Mouse (Mus musculus) testis, adult 2 months (tissue): ENCODE data around the gene Tusc2. TPM values are rescaled to one million over a fixed set of nuclear protein-coding genes. Genes with fewer than 3 reads are reported as not detected.

Source experiments
- H3K27ac ChIP-seq: fragments of 200-500 bp; 2 replicates; pipeline ENCODE4 v1.5.1; 2012; ENCODE audit warnings: low read depth, low read length; ENCODE audit not compliant: control insufficient read depth, insufficient read depth
- H3K27me3 ChIP-seq: fragments of 200-500 bp; 2 replicates; pipeline ENCODE4 v1.6.1; 2012; ENCODE audit warnings: mild to moderate bottlenecking, low read length, moderate library complexity; ENCODE audit not compliant: control insufficient read depth, insufficient read depth
- H3K36me3 ChIP-seq: fragments of 200-500 bp; 2 replicates; pipeline ENCODE4 v1.6.1; 2012; ENCODE audit warnings: mild to moderate bottlenecking, low read length; ENCODE audit not compliant: control insufficient read depth, insufficient read depth
- H3K4me1 ChIP-seq: fragments of 200-500 bp; 2 replicates; pipeline ENCODE4 v1.6.1; 2012; ENCODE audit warnings: low read length; ENCODE audit not compliant: control insufficient read depth, insufficient read depth
- H3K4me3 ChIP-seq: fragments of 200-500 bp; 2 replicates; pipeline ENCODE4 v1.5.1; 2012; ENCODE audit warnings: low read depth, mild to moderate bottlenecking, low read length, moderate library complexity, mixed read lengths; ENCODE audit not compliant: control insufficient read depth
- CTCF ChIP-seq: fragments of 200-500 bp; IDR thresholded peaks from 2 replicates; pipeline ENCODE4 v1.5.1; 2012; ENCODE audit warnings: low read depth, mild to moderate bottlenecking, inconsistent platforms, low read length, moderate library complexity; ENCODE audit not compliant: control insufficient read depth, insufficient read depth, insufficient replicate concordance
- POLR2A ChIP-seq: fragments of 200-500 bp; IDR thresholded peaks from 2 replicates; pipeline ENCODE4 v1.6.1; 2012; ENCODE audit warnings: low read depth, mild to moderate bottlenecking, inconsistent platforms, low read length, moderate library complexity; ENCODE audit not compliant: control insufficient read depth
- polyA plus RNA-seq: library from polyadenylated mRNA; depleted of rRNA; stranded (reverse); fragments of >200 nt; gene quantifications from 2 replicates; pipeline ENCODE4 v1.2.3, GENCODE M21; 2012

Gene Tusc2
- polyA plus RNA-seq, 1 experiment = 28.4 TPM

- TF ChIP-seq CTCF (no peak), POLR2A (peak; percentile 86; the same call in 1 of the 2 replicates)
- peak within 1 kb of the TSS; percentile 88 for H3K4me3 ChIP-seq
- no peaks in the 10 kb centered on the region for H3K27me3 ChIP-seq
- H3K4me1 ChIP-seq = peaks cover 20% of the 10 kb centered on the region
- H3K36me3 ChIP-seq = peaks cover 2% of the 10 kb centered on the region
- peak within 1 kb of the TSS; percentile 97 for H3K27ac ChIP-seq
Observed at GRCm38 (mm10) chr9:107547026-107547425, 16.0 kb upstream of the Tusc2 start, which contains the start of gene Zmynd10. Gene Zmynd10 (plus strand): TSS chr9:107547298.

- Histone ChIP-seq H3K4me1 (peaks cover 13% of the 10 kb centered on the region), H3K36me3 (peaks cover 2% of the 10 kb centered on the region), H3K4me3 (peak overlapping the region; percentile 88), H3K27me3 (no peaks in the 10 kb centered on the region), H3K27ac (peak overlapping the region; percentile 97)
- no peak for TF ChIP-seq POLR2A
- TF ChIP-seq CTCF = no peak
Observed at GRCm38 (mm10) chr9:107547957-107548356, 15.1 kb upstream of the Tusc2 start.

DNA sequence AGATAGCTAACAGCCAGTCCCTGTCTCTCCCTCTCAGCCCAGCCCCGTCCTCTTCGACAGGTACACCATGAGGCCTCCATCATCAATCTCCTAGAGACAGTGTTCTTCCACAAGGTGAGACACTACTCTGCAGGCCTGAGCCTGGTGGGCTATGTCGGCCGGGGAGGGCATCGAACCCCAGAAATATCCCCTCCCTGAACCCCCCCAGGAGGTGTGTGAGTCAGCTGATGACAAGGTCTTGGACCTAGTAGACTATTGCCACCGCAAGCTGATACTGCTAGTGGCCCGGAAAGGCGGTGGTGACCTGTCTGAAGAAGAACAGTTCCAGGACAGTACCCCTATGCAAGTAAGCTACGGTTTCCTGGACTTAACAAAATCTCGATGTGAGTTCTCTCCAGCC, 14.2 kb upstream of the Tusc2 start:
- Histone ChIP-seq H3K27ac (peak overlapping the region; percentile 5; the same call in 1 of the 2 replicates), H3K4me1 (peaks cover 18% of the 10 kb centered on the region), H3K36me3 (peaks cover 2% of the 10 kb centered on the region), H3K4me3 (peak overlapping the region; percentile 88), H3K27me3 (no peaks in the 10 kb centered on the region)
- no peak for TF ChIP-seq CTCF
- no peak for TF ChIP-seq POLR2A

- Histone ChIP-seq H3K27ac (peak overlapping the region; percentile 12; the same call in 1 of the 2 replicates), H3K27me3 (no peaks in the 10 kb centered on the region), H3K4me3 (peak overlapping the region; percentile 88), H3K36me3 (peaks cover 2% of the 10 kb centered on the region), H3K4me1 (peaks cover 18% of the 10 kb centered on the region)
- TF ChIP-seq CTCF (no peak), POLR2A (peak; percentile 35; the same call in 1 of the 2 replicates)
Observed at GRCm38 (mm10) chr9:107549297-107550074, 13.6 kb upstream of the Tusc2 start.

- Histone ChIP-seq H3K27ac (peak overlapping the region; percentile 26), H3K4me3 (peak overlapping the region; percentile 88), H3K4me1 (peaks cover 18% of the 10 kb centered on the region), H3K27me3 (no peaks in the 10 kb centered on the region), H3K36me3 (peaks cover 2% of the 10 kb centered on the region)
- no peak for TF ChIP-seq POLR2A
- no peak for TF ChIP-seq CTCF
Observed at GRCm38 (mm10) chr9:107550491-107551116, 12.5 kb upstream of the Tusc2 start.

DNA sequence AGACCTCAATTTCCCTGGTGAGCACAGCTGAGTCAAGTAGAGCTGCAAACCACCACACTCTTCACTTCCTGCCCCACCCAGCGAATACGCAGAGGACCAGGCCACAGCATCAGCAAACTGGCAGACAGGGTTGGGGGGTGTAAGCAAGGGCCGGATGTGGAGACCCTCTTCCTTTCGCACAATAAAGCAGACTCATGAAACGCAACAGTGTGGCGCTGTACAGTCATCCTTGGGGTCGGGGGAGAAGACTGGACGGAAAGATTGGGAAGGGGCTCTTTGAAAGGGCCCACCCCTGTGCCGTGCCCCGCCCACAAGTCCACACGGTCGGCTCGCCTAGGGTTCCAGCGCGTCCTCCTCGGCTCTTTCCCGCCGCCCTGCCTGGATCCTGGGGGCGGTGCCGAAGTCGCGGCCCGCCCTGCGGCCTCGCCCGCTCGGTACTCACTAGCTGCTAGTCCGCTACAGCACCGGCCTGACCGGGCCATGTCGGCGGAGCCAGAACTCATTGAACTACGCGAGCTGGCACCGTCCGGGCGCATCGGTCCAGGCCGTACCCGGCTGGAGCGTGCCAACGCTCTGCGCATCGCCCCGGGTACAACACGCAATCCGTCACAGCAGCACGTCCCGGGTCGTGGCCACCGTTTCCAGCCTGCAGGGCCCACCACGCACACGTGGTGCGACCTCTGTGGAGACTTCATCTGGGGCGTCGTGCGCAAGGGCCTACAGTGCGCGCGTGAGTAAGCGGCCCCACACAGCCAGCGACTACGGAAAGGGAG, 11.8 kb upstream of the Tusc2 start, which contains the start of gene Rassf1:
Gene Rassf1 (plus strand): TSS at position 439 of the 773 bp plus-strand sequence.
- peak within 1 kb of the TSS; percentile 88 for H3K4me3 ChIP-seq
- H3K36me3 ChIP-seq = peaks cover 2% of the 10 kb centered on the region
- no peaks in the 10 kb centered on the region for H3K27me3 ChIP-seq
- H3K27ac ChIP-seq = peak within 1 kb of the TSS; percentile 73
- peaks cover 18% of the 10 kb centered on the region for H3K4me1 ChIP-seq
- TF ChIP-seq CTCF = no peak
- peak; percentile 25; the same call in 1 of the 2 replicates for TF ChIP-seq POLR2A
